Mouse (Mus musculus): ENCODE data around the gene Upb1. TPM values are rescaled to one million over a fixed set of nuclear protein-coding genes. Genes with fewer than 3 reads are reported as not detected.

Gene Upb1
- polyA plus RNA-seq, 1 experiment from 2014 or later, result not detected

DNA sequence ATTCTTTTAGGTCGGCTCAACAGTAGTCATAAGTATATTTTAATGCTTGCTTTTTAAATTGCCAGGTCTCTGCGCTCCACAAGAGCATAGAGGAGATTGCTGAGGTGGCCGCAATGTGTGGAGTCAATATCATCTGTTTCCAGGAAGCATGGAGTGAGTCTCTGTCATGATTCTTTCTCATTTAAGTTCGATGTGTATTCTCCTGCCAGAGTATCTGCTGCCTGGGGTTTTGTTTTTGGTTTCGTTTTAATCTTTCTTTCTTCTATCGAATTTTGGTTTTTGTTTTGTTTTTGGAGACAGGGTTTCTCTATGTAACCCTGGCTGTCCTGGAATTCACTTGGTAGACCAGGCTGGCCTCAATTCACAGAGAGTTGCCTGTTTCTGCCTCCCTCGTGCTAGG, 14.0 kb downstream of the Upb1 start:
- Histone ChIP-seq H3K36me3 (ENCODE audit: control insufficient read depth, insufficient read depth, low read length) (no peaks in the 10 kb centered on the region), H3K4me3 (ENCODE audit: low read depth, low read length) (no peak overlapping the region), H3K4me1 (ENCODE audit: control insufficient read depth, insufficient read depth, low read length) (peaks cover 12% of the 10 kb centered on the region), H3K27ac (ENCODE audit: low read depth, low read length) (no peak overlapping the region), H3K27me3 (ENCODE audit: control insufficient read depth, insufficient read depth, low read length) (no peaks in the 10 kb centered on the region), H3K9me3 (ENCODE audit: control insufficient read depth, low read length) (no peaks in the 10 kb centered on the region), H3K9ac (ENCODE audit: low read length) (no peak overlapping the region), H3K4me2 (no peak overlapping the region)
- WGBS, result 85% methylated on average over 7 of the region's 7 CpGs
- ATAC-seq (ENCODE audit: low FRiP score) (no peak), DNase-seq (ENCODE audit: low spot score, missing footprints) (peak; percentile 31)

DNA sequence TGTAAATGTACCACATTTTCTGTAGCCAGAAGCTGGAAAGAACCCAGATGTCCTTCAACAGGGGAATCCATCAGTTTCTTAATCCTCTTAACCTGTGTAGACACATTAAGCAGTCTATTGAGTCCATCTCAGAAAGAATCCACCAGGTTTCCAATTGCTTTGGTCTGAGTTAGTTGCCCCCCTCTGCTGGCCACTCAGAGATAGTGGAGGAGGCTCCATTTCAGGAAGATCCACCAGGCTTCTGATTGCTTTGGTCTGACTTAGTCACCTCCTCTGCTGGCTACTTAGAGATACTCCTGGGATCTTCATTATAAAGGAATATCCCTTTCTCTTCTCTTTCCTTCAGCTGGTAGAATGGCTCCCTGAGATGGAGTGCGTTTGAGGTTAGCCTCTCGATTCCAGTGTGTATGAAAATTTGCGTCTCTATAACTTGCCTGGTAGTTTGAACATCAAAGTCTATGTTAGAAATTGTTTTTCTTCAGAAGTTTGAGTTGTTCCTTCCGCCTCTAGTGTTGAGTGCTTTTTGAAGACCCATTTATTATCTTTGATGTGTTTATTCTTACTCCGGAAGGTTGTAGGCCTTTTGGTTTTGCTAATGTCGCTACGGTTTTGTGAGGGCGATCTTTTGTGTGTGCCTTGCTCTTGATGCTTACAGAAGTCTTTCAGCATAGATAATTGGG, 16.6 kb downstream of the Upb1 start:
- DNase-seq (ENCODE audit: low spot score, missing footprints), result peak; percentile 53
- no peak for ATAC-seq (ENCODE audit: low FRiP score)
- Histone ChIP-seq H3K9me3 (ENCODE audit: control insufficient read depth, low read length) (no peaks in the 10 kb centered on the region), H3K4me2 (no peak overlapping the region), H3K27ac (ENCODE audit: low read depth, low read length) (no peak overlapping the region), H3K27me3 (ENCODE audit: control insufficient read depth, insufficient read depth, low read length) (no peaks in the 10 kb centered on the region), H3K9ac (ENCODE audit: low read length) (no peak overlapping the region), H3K4me3 (ENCODE audit: low read depth, low read length) (no peak overlapping the region), H3K36me3 (ENCODE audit: control insufficient read depth, insufficient read depth, low read length) (no peaks in the 10 kb centered on the region), H3K4me1 (ENCODE audit: control insufficient read depth, insufficient read depth, low read length) (peaks cover 3% of the 10 kb centered on the region)
- 94% methylated on average over 8 of the region's 8 CpGs for WGBS

DNA sequence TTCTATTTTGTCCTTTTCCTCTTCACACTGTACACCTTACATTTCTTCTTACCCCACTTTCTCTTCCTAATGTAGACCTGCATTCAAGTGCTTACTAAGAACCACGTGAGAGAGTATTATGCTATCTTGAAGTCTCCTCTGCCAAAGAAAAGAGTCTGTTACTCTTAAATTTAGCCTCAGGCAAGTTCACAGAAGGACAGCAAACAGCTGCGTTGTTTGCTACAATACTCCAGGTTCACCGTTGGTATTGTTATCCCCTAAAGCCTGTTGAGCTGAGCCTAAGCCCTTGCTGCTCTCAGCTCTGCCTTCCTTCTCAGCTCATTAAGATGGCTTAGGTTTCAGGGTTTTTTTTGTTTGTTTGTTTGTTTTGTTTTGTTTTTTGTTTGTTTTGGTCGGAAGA, 17.8 kb downstream of the Upb1 start:
- no peaks in the 10 kb centered on the region for H3K9me3 ChIP-seq (ENCODE audit: control insufficient read depth, low read length)
- H3K36me3 ChIP-seq (ENCODE audit: control insufficient read depth, insufficient read depth, low read length), result no peaks in the 10 kb centered on the region
- H3K27me3 ChIP-seq (ENCODE audit: control insufficient read depth, insufficient read depth, low read length), result no peaks in the 10 kb centered on the region
- H3K9ac ChIP-seq (ENCODE audit: low read length), result no peak overlapping the region
- DNase-seq (ENCODE audit: low spot score, missing footprints), result peak; percentile 53
- no peak overlapping the region for H3K27ac ChIP-seq (ENCODE audit: low read depth, low read length)
- WGBS, result 71% methylated on average over 4 of the region's 4 CpGs
- no peak overlapping the region for H3K4me2 ChIP-seq
- H3K4me3 ChIP-seq (ENCODE audit: low read depth, low read length), result no peak overlapping the region
- H3K4me1 ChIP-seq (ENCODE audit: control insufficient read depth, insufficient read depth, low read length), result no peaks in the 10 kb centered on the region
- no peak for ATAC-seq (ENCODE audit: low FRiP score)

DNA sequence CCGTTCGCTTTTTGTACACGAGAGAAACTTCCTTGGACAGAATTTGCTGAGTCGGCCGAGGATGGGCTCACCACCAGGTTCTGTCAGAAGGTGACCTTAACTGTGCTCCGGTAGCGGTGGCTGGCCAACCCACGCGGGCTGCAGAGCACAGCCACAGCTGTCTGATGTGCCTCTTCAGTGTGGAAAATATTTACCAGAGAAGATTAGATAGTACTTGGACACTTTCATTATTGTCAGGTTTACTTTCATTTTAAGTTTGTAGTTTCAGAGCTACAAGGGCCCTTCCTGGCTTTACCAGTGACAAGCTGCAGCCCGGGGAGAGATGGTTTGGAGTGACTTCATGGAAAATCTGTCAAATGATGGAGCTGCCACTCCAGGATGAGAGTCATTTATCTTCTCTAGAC, 23.6 kb downstream of the Upb1 start:
- H3K9me3 ChIP-seq (ENCODE audit: control insufficient read depth, low read length), result no peaks in the 10 kb centered on the region
- no peaks in the 10 kb centered on the region for H3K4me1 ChIP-seq (ENCODE audit: control insufficient read depth, insufficient read depth, low read length)
- 91% methylated on average over 10 of the region's 10 CpGs for WGBS
- no peaks in the 10 kb centered on the region for H3K36me3 ChIP-seq (ENCODE audit: control insufficient read depth, insufficient read depth, low read length)
- H3K4me3 ChIP-seq (ENCODE audit: low read depth, low read length), result no peak overlapping the region
- H3K9ac ChIP-seq (ENCODE audit: low read length), result no peak overlapping the region
- no peaks in the 10 kb centered on the region for H3K27me3 ChIP-seq (ENCODE audit: control insufficient read depth, insufficient read depth, low read length)
- peak; percentile 45 for DNase-seq (ENCODE audit: low spot score, missing footprints)
- ATAC-seq (ENCODE audit: low FRiP score), result no peak
- H3K27ac ChIP-seq (ENCODE audit: low read depth, low read length), result no peak overlapping the region
- H3K4me2 ChIP-seq, result no peak overlapping the region

DNA sequence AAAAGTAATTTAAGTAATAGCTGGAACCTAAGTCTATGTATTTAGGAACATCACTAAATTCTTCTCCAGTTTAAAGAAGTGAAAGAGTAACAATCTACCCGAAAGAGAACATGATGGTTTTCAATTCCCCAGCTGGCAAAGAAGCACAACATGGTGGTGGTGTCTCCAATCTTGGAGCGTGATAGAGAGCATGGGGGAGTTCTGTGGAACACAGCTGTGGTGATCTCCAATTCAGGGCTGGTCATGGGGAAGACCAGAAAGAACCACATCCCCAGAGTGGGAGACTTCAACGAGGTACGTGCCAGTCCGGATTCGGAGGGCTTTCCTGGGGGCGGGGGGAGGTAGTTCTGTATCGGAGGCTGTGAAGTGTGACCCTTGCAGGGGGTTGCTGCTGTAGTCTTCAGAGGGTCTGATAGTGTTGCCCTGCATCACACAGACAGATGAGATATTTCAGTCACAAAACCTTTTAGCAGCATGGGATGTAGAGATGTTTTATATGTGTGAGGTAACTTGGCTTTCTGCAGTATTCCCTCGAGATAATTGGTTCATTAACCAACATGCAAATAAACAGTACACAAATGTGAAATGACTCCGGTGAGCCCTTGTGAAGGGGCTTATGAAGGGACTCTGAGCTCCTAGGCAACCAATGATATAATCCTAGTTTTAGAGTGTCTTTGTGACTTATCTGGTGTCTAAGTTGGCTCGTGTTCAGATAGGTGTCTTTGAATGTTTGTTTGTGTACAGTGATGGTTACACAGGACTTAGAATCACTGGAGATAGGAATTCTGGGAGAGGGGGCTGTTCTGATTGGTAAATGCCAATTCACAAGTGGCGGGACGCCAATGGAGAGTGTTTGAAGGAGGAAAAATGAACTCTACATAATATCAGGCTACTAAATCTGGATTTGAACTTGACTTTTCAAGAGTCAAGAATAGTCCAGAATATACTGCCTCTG, 27.4 kb downstream of the Upb1 start:
- no peak for ATAC-seq (ENCODE audit: low FRiP score)
- WGBS, result 89% methylated on average over 13 of the region's 13 CpGs
- Histone ChIP-seq H3K9ac (ENCODE audit: low read length) (no peak overlapping the region), H3K4me1 (ENCODE audit: control insufficient read depth, insufficient read depth, low read length) (no peaks in the 10 kb centered on the region), H3K36me3 (ENCODE audit: control insufficient read depth, insufficient read depth, low read length) (no peaks in the 10 kb centered on the region), H3K27me3 (ENCODE audit: control insufficient read depth, insufficient read depth, low read length) (no peaks in the 10 kb centered on the region), H3K9me3 (ENCODE audit: control insufficient read depth, low read length) (no peaks in the 10 kb centered on the region), H3K4me2 (no peak overlapping the region), H3K4me3 (ENCODE audit: low read depth, low read length) (no peak overlapping the region), H3K27ac (ENCODE audit: low read depth, low read length) (no peak overlapping the region)
- DNase-seq (ENCODE audit: low spot score, missing footprints), result peak; percentile 21

DNA sequence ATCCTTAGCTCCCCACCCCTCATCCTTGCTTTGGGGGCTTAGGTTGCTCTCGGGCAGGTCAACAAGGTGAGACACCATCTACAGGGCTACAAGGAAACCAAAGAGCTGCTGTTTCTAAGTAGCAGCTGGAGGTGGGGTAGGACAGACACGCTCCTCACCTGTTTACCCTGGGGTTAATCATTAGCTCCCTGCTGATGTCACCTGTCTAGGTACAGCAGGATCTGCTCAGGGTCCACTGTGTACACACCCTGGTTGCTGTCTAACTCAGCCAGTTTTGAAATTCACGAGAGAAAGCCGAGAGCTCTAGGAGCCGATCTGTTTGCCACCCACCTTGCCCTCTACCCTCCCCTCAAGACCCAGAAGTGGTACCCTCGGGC, 28.1 kb downstream of the Upb1 start:
- DNase-seq (ENCODE audit: low spot score, missing footprints) (peak; percentile 59), ATAC-seq (ENCODE audit: low FRiP score) (no peak)
- Histone ChIP-seq H3K9ac (ENCODE audit: low read length) (no peak overlapping the region), H3K9me3 (ENCODE audit: control insufficient read depth, low read length) (no peaks in the 10 kb centered on the region), H3K36me3 (ENCODE audit: control insufficient read depth, insufficient read depth, low read length) (no peaks in the 10 kb centered on the region), H3K27me3 (ENCODE audit: control insufficient read depth, insufficient read depth, low read length) (no peaks in the 10 kb centered on the region), H3K4me1 (ENCODE audit: control insufficient read depth, insufficient read depth, low read length) (no peaks in the 10 kb centered on the region), H3K4me2 (no peak overlapping the region), H3K27ac (ENCODE audit: low read depth, low read length) (no peak overlapping the region), H3K4me3 (ENCODE audit: low read depth, low read length) (no peak overlapping the region)
- WGBS, result 86% methylated on average over 6 of the region's 6 CpGs

DNA sequence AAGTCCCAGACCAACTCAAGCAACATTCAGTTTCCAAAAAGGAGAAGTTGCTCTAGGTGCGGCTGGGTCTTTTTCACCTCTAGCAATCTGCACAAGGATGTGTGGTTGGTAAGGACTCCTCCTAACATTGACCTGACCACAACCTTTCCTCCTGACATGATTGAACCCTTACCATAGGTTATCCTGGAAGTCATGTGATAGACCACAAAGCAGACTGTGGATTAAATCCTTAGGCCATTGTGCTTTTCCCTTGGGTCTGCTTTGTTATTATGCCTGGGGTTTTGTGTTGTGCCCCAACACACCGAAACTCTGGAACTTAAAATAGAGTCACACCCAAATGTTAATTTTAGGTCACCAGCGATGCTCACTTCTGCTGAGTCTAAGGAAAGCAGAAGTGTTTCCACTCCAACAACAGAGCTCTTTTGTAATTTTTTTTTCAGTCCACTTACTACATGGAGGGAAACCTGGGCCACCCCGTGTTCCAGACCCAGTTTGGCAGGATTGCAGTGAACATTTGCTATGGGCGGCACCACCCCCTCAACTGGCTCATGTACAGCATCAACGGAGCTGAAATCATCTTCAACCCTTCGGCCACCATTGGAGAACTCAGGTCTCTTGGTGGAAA, 28.7 kb downstream of the Upb1 start:
- Histone ChIP-seq H3K36me3 (ENCODE audit: control insufficient read depth, insufficient read depth, low read length) (no peaks in the 10 kb centered on the region), H3K27me3 (ENCODE audit: control insufficient read depth, insufficient read depth, low read length) (no peaks in the 10 kb centered on the region), H3K27ac (ENCODE audit: low read depth, low read length) (no peak overlapping the region), H3K9ac (ENCODE audit: low read length) (no peak overlapping the region), H3K4me2 (no peak overlapping the region), H3K4me1 (ENCODE audit: control insufficient read depth, insufficient read depth, low read length) (no peaks in the 10 kb centered on the region), H3K4me3 (ENCODE audit: low read depth, low read length) (no peak overlapping the region), H3K9me3 (ENCODE audit: control insufficient read depth, low read length) (no peaks in the 10 kb centered on the region)
- WGBS, result 84% methylated on average over 7 of the region's 7 CpGs
- no peak for ATAC-seq (ENCODE audit: low FRiP score)
- DNase-seq (ENCODE audit: low spot score, missing footprints), result no peak

DNA sequence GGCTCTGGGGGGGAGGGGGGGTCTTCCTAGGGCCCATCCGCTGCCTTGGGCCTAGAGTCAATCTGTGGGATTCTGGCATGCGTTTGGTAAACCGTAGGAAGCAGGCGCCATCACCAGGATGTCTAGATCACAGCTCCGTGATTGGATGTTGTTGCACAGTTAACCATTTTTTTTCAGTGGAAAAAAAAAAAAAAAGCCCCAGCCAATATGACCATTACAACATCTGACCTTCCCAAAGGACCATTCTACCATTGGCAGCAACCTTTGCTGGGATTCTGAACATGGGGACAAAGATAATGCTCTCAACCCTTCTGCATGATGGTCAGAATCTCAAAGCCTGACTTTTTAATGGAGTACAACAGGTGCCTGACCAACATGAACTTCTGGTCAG, 29.2 kb downstream of the Upb1 start:
- WGBS, result 89% methylated on average over 5 of the region's 5 CpGs
- Histone ChIP-seq H3K4me3 (ENCODE audit: low read depth, low read length) (no peak overlapping the region), H3K4me2 (no peak overlapping the region), H3K36me3 (ENCODE audit: control insufficient read depth, insufficient read depth, low read length) (no peaks in the 10 kb centered on the region), H3K9ac (ENCODE audit: low read length) (no peak overlapping the region), H3K27ac (ENCODE audit: low read depth, low read length) (no peak overlapping the region), H3K27me3 (ENCODE audit: control insufficient read depth, insufficient read depth, low read length) (no peaks in the 10 kb centered on the region), H3K4me1 (ENCODE audit: control insufficient read depth, insufficient read depth, low read length) (no peaks in the 10 kb centered on the region), H3K9me3 (ENCODE audit: control insufficient read depth, low read length) (no peaks in the 10 kb centered on the region)
- ATAC-seq (ENCODE audit: low FRiP score) (no peak), DNase-seq (ENCODE audit: low spot score, missing footprints) (no peak)

DNA sequence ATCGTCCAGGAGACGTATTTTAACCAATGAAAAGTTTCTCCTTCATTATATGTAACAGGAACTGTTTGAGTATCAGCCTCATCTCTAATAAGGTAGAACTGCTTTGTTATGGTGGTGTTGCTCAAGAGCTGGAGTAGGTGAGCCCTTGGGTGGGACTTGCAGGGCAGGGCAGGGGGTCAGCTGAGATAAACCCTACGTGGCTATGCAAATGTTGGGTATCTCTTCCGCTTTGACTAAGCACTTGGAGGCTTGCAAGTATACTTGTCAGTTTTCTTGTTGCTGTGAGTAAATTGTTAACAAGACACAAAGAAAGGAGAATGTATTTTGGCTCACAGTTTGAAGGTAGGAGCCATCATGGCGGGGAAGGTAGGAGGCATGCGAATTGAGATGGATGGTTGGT, 29.7 kb downstream of the Upb1 start:
- H3K4me2 ChIP-seq, result no peak overlapping the region
- H3K36me3 ChIP-seq (ENCODE audit: control insufficient read depth, insufficient read depth, low read length), result no peaks in the 10 kb centered on the region
- no peak overlapping the region for H3K27ac ChIP-seq (ENCODE audit: low read depth, low read length)
- DNase-seq (ENCODE audit: low spot score, missing footprints) (no peak), ATAC-seq (ENCODE audit: low FRiP score) (no peak)
- H3K4me3 ChIP-seq (ENCODE audit: low read depth, low read length), result no peak overlapping the region
- H3K27me3 ChIP-seq (ENCODE audit: control insufficient read depth, insufficient read depth, low read length), result no peaks in the 10 kb centered on the region
- H3K4me1 ChIP-seq (ENCODE audit: control insufficient read depth, insufficient read depth, low read length), result no peaks in the 10 kb centered on the region
- no peaks in the 10 kb centered on the region for H3K9me3 ChIP-seq (ENCODE audit: control insufficient read depth, low read length)
- H3K9ac ChIP-seq (ENCODE audit: low read length), result no peak overlapping the region
- 87% methylated on average over 6 of the region's 6 CpGs for WGBS

Data from midbrain, embryonic 11.5 days (tissue).